Mouse (Mus musculus) layer of hippocampus, postnatal 10 days (tissue): ENCODE measurements around the gene Igfbp2. TPM values are rescaled to one million over a fixed set of nuclear protein-coding genes. Genes with fewer than 3 reads are reported as not detected.

Experiments
- DNase-seq, 2 experiments: peaks; one replicate each; pipeline ENCODE4 v3.0.0; 2021; ENCODE audit warnings: low spot score in 2 of 2
- total RNA-seq, 2 experiments: library from RNA; stranded (reverse); gene quantifications; 2 replicates each; pipeline ENCODE4 v1.2.3; 2021

The Igfbp2 gene
- total RNA-seq, 2 experiments from 2014 or later: 106 to 129 TPM

- no peak for DNase-seq
These were observed 10.5 kb upstream of the Igfbp2 start for GRCm38 (mm10) chr1:72813639-72814403.

- no peak for DNase-seq
These were observed 9.1 kb upstream of the Igfbp2 start for GRCm38 (mm10) chr1:72815184-72815583.

GRCm38 (mm10) chr1:72815616-72816015 is 8.7 kb upstream of the Igfbp2 start:
- DNase-seq: no peak

- DNase-seq: no peak
These were observed 4.3 kb upstream of the Igfbp2 start for GRCm38 (mm10) chr1:72819995-72820394.

GRCm38 (mm10) chr1:72822893-72823292 is 1.4 kb upstream of the Igfbp2 start:
- no peak for DNase-seq

- no peak for DNase-seq
These were observed 401 bp downstream of the Igfbp2 start for GRCm38 (mm10) chr1:72824707-72825101.

- DNase-seq: no peak
These were observed 983 bp downstream of the Igfbp2 start for GRCm38 (mm10) chr1:72825286-72825685.

GRCm38 (mm10) chr1:72825921-72826320 is 1.6 kb downstream of the Igfbp2 start:
- no peak for DNase-seq

- DNase-seq: no peak
These were observed 2.1 kb downstream of the Igfbp2 start for GRCm38 (mm10) chr1:72826446-72826845.

GRCm38 (mm10) chr1:72826931-72827330 is 2.6 kb downstream of the Igfbp2 start:
- DNase-seq: no peak

GRCm38 (mm10) chr1:72827411-72828315 is 3.4 kb downstream of the Igfbp2 start:
- no peak for DNase-seq

GRCm38 (mm10) chr1:72828843-72829242 is 4.5 kb downstream of the Igfbp2 start:
- DNase-seq: no peak

GRCm38 (mm10) chr1:72830485-72830884 is 6.2 kb downstream of the Igfbp2 start:
- DNase-seq: no peak

GRCm38 (mm10) chr1:72832715-72833153 is 8.4 kb downstream of the Igfbp2 start:
- DNase-seq: no peak

- DNase-seq: no peak
These were observed 9.3 kb downstream of the Igfbp2 start for GRCm38 (mm10) chr1:72833563-72833962.

- DNase-seq: no peak
These were observed 15.1 kb downstream of the Igfbp2 start for GRCm38 (mm10) chr1:72839356-72839755.

- DNase-seq: no peak
These were observed 15.5 kb downstream of the Igfbp2 start for GRCm38 (mm10) chr1:72839791-72840190.

GRCm38 (mm10) chr1:72842666-72843459 is 18.6 kb downstream of the Igfbp2 start:
- DNase-seq: no peak

- no peak for DNase-seq
These were observed 20.4 kb downstream of the Igfbp2 start for GRCm38 (mm10) chr1:72844675-72845074.

- no peak for DNase-seq
These were observed 23.6 kb downstream of the Igfbp2 start for GRCm38 (mm10) chr1:72847849-72848380.

GRCm38 (mm10) chr1:72849037-72849436 is 24.7 kb downstream of the Igfbp2 start:
- DNase-seq: no peak
